Mouse (Mus musculus): ENCODE results near the gene Igfbp5.

Gene Igfbp5

GRCm38 (mm10) chr1:72868429-72869215 lies 6.1 kb downstream of the Igfbp5 start:
- no peak for DNase-seq

DNA sequence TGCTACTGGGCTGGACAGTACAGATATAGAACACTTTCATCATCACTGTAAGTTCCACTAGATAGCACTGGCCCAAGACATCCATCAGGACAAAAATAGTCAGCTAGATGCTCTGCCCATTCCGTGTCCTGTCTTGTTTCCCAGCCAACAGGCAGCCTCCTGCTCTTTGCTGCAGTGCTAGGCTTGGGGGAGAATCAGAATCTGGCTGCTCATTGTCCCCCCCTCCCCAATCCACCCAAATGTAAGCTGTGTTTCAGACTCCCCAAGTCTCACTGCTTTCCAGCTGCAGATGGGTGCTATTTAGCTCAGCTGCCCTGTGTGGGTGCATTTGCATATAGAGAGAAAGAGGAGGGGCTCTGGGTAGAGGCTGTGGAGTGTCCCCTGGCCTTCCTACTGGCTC lies 7.3 kb downstream of the Igfbp5 start:
- DNase-seq, result no peak

DNA sequence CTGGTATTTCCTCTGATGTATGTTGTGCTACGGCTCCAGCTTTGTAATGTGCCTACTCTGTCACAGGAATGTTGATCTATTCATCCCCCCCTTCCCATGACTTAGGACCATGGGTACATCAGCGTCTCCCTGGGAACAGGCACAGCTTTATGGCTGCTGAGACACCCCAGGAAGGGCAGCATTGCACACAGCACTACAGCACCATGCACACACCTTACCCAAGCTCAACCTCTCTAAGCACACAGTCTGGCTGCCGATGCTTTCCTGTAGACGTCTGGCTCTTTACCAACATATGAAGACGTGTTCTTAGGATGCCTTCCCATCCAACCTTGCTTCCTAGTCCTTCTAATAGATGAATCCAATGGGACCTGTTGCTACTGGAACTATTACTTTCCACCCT lies 8.3 kb downstream of the Igfbp5 start:
- DNase-seq, result no peak

DNA sequence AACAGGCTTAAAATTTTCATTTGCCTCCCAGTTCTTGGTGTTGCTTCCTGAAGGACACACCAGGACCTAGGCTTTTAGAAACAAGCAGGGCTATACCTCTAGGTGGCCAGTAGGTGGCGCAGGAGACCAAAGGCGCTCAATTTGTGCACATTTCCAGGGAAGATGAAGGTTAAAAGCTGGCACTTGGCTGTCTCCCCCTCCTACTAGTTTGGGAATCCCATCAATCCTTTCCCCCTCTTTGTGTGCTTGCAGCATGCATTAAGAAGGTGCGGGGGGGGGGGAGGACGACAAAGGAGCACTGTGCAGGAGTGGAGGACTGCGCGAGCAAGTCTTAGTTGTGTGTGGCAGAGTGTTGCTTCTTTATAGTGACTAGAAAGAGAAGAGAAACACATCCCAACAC lies 8.8 kb downstream of the Igfbp5 start:
- DNase-seq, result peak; percentile 93

DNA sequence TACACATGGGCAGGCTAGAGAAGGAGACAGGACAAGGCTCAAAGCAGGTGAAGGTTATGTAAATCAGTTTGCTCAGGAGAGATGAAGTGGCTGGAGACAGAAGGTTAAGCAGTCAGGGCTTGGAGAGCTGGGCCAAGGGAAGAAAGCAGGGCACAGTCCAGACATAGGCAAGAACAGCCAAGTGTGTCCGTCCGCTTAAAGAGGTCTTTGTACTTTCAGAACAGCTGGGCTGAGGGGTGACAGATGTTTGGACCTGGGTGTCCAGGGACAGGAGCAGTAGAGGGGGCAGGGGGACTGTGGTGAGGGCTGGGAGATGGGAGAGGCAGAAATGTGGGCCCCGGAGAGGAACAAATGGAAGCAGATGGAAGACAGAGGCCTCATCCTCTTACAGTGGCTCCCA lies 10.4 kb downstream of the Igfbp5 start:
- DNase-seq, result no peak

- DNase-seq, result no peak
Observed at GRCm38 (mm10) chr1:72863692-72864091, 11.0 kb downstream of the Igfbp5 start.

- DNase-seq, result no peak
Observed at GRCm38 (mm10) chr1:72862248-72862647, 12.4 kb downstream of the Igfbp5 start.

- DNase-seq, result no peak
Observed at GRCm38 (mm10) chr1:72861702-72862101, 13.0 kb downstream of the Igfbp5 start.

GRCm38 (mm10) chr1:72860502-72860901 lies 14.2 kb downstream of the Igfbp5 start:
- DNase-seq, result no peak

DNA sequence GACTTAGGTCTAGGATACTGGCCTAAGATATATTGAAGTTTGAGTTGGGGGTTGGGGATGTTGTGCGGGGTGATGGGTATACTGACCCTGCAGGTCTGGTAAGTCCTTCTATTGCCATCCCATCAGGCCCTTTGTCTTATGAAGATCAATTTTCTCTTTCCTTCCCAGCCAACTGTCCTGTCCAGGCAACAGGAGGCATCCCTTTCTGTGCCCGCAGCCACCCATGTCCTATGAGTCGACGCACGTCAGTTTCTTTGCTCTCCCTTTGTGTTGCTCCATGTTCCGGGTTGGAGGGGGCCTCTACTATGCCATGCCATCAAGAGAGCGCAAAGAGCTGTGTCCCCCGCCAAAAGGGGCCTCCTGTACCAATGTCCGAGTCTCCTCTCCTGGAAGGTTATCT lies 14.7 kb downstream of the Igfbp5 start:
- DNase-seq, result no peak

- DNase-seq, result peak; percentile 51 to 76
Observed at GRCm38 (mm10) chr1:72858874-72859273, 15.8 kb downstream of the Igfbp5 start.

GRCm38 (mm10) chr1:72858286-72858685 lies 16.4 kb downstream of the Igfbp5 start:
- no peak for DNase-seq

- no peak for DNase-seq
Observed at GRCm38 (mm10) chr1:72857631-72858030, 17.1 kb downstream of the Igfbp5 start.

DNA sequence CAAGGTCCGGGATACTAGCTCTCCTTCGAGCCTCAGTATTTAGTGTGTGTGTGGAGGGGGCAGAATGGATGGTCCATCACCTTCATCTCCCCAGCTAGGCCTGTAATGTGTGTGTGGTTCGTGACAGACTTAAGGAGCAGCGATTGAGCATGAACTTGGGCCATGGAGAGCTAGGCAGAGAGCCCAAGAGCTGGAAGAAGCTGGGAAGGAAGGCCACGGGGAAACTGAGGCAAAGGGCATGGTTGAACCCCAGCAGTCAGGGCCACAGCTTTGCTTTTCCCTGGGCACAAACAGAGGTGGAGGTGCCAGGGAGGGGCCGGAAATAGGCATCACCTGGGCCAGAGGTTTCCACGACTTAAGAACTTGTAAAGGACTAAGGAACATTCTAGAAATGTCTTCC lies 17.5 kb downstream of the Igfbp5 start:
- no peak for DNase-seq

DNA sequence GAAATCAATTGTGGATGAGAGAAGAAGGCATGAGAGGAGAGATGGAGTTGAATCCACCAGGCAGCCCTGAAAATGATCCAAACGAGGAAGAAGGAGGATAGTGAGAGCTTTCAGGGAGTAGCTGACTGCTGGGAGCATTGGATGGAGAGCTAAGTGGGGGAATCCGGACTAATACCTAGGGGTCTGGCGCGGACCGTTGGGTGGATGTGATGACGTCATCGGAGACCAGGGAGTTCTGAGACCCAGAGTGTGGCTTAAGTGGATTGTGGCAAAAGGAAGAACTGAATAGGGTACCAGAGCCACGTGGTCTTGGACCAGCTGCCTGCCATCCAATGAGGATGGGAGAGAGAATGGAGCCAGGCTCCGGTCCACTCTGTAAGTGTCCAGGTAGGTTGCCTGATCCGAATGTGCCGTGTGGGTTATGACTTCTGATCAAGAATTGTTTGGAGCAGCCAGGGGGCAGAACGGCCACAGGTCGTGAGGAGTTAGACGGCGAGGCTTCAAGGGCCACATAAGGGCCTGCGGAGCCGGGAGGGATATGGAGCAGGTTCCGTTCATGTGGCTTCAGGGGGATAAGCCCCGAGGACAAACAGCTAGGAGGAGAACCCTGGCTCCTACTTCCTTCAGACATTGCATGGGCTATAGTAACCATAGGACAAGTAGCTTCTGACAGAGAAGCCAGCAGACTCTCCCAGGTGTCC lies 18.3 kb downstream of the Igfbp5 start:
- DNase-seq, result no peak

DNA sequence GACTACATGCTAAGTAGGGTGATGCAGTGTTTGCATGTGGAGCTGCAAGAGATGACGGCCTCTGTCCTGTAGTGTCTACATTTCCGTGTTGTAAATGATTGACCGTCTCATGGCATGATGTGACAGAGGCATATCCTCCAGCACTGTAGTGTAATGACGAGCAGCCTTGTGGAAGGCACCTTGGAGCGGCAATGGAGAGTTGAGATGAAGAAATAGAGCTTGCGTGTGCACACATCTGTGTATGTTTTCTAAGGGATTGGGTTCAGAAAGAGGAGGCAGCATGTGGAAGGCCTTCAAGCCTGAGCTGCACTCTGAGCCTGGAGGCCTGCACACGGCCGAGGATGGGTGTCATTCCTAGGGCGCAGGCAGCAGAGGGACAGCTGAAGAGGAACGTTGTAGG lies 19.0 kb downstream of the Igfbp5 start:
- no peak for DNase-seq

- peak; percentile 72 to 83 for DNase-seq
Observed at GRCm38 (mm10) chr1:72854337-72855237, 20.1 kb downstream of the Igfbp5 start.

DNA sequence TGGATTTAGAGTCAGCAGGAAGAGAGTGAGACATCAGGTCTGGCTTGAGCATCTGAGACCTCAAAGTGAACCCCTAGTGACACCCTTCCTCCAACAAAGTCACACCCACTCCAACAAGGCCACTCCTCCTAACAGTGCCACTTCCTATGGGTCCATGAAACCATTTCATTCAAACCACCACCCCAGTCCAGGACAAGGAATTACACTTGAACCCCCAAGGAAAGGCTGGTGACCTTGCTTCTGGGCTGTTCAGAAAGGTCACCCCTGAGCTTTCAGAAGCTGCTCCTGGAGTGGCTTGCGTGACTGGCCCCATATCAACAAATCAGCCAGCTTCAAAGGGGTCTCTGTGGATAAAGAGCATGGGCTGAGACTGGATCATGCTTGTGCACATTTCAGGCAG lies 20.9 kb downstream of the Igfbp5 start:
- DNase-seq, result no peak

- peak; percentile 43 to 56 for DNase-seq
Observed at GRCm38 (mm10) chr1:72849037-72849436, 25.6 kb downstream of the Igfbp5 start.

- no peak for DNase-seq
Observed at GRCm38 (mm10) chr1:72847849-72848380, 26.8 kb downstream of the Igfbp5 start.

- no peak for DNase-seq
Observed at GRCm38 (mm10) chr1:72844675-72845074, 30.0 kb downstream of the Igfbp5 start.

DNA sequence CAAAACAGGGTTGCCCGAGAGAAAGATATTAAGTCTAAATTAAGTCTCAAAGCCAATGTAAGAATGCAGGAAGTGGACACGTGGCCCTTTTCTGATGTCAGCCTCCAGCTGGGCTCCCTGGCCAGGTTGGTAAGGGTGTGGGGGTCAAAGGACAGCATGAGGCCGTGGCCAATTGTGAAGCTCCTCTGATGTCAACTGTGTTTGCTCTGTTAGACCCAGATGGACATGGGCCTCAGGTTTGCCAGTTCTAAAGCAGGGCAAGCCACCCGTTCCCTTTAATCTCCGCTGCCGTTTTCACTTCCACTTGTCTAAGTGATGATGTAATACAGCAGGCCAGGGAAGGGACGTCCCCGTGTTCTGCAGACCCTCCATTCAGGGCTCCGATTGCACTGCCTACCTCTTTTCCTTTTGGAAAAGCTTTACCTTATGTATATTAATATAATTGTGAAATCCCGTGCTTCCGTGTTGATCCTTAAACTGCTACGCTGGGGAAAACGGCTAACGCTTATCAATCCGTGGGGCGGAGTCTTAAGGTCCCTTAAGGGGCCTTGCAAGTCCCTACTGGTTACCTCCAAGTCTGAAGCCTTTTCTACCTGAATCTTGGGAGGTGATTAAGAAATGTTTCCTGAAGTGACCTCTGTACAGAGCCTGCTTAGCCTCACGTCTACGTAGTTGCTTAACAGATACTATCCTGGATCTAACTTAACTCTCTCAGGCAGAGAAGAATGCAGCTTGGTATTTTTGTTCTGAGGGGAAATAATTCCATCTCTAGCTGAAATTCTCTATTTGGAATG lies 31.8 kb downstream of the Igfbp5 start:
- no peak for DNase-seq

Measured in cerebellum, postnatal 14 days (tissue).